Mouse (Mus musculus): ENCODE data around the gene Serpini1.
A peak's percentile ranks its signal among the peaks of the same experiment; 100 is the strongest.

The Serpini1 gene

GRCm38 (mm10) chr3:75557292-75557691 is at the start of gene Serpini1:
Gene Serpini1 (plus strand): TSS chr3:75557547.
- peak; percentile 90 for DNase-seq (ENCODE audit: low spot score)

DNA sequence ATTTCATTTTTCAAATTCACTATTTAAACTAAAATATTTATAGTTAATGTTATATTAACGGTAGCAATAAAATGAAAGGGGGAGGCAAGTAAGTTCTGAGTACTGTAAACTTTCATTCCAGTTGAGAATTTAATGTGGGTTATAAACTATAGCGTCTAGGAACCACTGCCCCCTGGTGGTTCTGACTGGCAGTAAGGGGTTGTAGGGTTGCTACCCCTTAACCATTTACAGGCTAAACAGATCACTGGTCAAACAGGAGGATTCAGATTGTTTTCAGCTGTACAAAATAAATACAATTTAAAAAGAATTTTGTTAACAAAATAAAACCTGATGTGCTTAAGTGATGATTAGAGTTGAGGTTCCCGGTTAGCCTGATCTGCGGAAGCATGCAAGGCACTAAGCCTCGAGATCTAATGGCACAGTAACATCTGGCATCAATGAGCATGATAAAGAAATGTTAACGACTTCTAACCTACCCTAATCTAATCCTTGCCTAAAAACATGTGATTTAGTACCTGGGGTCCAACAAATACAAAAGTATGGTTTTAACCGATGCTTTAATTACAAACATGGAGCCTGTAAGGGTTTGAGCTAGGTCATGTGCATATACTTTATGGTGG is 39.6 kb upstream of the Serpini1 start:
- peak; percentile 7 for DNase-seq (ENCODE audit: low spot score)

- no peak for DNase-seq (ENCODE audit: low spot score)
These were observed 36.0 kb upstream of the Serpini1 start for GRCm38 (mm10) chr3:75521314-75521713.

DNA sequence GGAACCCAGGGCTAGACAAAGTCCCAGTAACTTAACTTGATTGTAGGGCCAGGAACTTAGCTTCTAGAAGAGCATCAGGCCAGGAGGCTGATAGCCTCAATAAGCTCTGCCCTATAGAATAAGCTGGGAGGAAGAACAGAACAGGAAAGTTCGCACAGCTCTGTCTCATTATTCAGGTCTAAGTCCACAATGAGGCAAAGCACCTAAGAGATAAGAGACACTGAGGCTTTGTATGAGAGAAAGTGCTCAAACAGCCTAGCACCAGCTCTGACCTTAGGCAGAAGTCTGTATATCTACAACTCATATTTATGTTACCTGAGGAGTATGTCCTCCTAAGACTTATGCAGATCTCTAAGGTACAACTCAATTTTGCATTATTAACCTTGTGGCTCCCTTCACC is 34.8 kb upstream of the Serpini1 start:
- DNase-seq (ENCODE audit: low spot score): no peak

DNA sequence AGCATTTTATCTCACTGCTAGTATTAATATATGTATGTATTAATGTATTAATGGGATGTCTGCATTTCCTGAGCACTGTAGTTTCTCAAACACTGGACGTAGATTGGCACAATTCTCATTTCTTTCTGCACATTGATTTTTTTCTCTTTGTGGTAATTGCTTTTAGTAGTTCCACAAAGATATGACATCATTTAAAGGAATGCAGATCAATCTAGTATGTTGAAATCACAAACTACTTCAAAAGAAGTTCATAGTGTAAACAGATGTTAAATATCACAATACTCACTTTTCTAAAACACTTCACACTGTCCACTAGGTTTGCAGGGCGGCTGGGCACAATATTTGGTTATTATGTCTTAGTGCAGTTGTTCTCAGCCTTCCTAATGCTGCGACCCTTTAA is 26.3 kb upstream of the Serpini1 start:
- no peak for DNase-seq (ENCODE audit: low spot score)

- no peak for DNase-seq (ENCODE audit: low spot score)
These were observed 23.1 kb upstream of the Serpini1 start for GRCm38 (mm10) chr3:75534045-75534834.

DNA sequence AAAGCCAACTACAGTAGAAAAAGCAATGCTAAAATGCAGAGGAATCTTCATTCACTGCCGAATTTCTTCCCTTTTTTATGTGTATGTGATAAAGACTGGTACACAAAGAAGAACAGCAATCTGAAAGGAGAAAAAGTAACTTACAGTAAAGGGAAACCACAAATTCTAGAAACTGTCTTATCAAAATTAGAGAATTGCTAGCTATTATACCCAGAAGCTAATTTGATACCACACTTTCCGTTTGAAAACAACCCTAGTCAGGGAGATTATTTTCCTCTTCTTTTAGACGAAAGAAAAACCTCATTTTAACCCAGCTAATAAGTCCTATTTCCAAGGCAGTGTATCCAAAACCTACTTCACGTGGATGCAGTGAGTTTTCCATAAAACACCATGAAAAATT is 16.1 kb upstream of the Serpini1 start:
- no peak for DNase-seq (ENCODE audit: low spot score)

DNA sequence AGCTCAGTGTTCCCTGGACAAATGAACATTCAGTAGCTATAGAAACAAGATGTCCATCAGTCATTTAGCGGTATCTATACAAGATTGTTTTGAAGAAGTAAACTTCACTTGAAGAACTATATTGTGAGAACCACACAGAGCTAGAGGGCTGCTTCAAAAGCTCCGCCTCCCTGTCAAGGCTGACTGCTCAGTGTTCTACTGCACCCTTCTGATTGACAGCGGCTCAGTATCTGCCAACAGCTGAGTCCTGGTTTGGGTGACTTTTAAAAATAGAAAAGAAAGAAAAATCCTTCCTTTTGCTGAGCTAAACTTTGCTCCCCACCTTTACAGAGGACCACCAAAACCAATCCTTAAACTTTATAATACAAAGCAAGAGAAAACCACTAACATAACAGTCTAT is 14.5 kb upstream of the Serpini1 start:
- no peak for DNase-seq (ENCODE audit: low spot score)

GRCm38 (mm10) chr3:75544287-75544686 is 13.1 kb upstream of the Serpini1 start:
- DNase-seq (ENCODE audit: low spot score): no peak

DNA sequence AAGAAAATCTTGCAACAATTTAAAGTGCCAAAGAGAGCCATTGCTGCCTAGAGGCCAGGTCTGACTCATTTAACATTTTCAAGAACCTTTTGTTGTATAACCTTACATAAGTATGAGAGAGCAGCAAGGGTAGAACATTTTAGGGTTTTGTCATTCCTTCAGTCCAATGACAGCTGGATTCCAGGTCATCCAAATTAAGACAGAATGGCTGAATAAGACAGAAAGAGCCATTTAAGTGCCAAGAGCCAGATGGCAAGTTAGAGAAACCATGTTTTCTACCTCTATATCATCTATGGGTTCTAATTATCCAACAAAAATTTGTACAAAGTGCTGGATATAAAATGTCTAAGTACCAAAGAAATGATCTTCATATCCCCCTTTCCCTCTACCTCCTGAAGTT is 6.1 kb upstream of the Serpini1 start:
- DNase-seq (ENCODE audit: low spot score): no peak

DNA sequence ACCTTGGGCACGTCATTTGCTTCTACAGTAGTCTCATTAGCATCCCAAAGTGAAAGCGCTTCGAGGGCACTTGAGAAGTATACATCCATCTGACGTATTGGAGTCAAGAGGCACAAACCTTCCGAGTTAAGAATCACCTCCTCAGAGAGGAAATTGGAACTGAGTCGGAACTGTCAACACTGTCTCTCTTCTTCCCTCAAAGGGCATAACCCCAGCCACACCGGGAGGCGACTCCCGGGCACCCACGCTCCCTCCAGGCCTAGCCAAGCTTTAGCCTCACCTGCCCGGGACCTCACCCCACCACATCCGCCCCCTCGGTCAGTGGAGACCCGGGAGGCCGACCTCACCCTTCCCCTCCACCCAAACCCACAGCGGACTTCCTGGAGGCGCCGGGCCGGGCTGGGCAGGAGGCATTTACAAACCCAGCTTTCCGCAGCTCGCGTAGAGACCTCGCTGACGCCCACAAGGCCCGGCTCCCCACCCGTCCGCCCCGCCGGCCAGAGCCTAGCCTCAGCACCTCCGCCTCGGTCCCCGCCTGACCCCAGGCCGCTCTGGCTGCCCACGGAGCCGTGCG is 1.1 kb upstream of the Serpini1 start:
- no peak for DNase-seq (ENCODE audit: low spot score)

DNA sequence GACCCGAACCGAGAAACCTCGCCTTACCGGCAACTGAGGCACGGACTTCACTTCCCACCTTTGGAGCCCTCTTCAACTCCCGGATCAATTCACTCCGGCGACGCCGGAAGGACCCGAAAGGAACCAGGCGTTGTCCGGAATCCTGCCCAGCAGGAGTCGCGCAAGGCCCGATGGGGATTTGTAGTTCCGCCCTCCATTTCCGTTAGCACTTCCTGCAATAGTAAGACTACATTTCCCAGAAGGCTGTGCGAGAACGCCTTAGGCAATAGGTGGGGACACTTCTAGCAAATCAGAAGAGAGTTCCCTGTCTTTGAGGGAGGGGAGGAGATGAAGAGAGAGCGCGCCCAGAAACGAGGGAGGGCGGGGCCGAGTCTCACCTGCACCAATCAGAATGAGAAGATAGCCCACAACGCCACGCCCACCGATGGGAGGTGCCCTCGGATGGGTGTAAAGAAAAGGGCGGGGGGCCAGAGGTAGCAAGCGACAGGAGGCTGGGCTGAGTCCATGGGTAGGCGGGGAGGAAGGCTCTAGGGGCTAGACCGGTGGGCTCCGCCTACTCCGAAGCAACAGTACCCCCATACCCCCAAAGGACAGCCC is 554 bp upstream of the Serpini1 start, which contains the start of gene Pdcd10:
TSS of gene Pdcd10 (minus strand) at position 162 of the 597 bp plus-strand sequence.
- peak; percentile 100 for DNase-seq (ENCODE audit: low spot score)

DNA sequence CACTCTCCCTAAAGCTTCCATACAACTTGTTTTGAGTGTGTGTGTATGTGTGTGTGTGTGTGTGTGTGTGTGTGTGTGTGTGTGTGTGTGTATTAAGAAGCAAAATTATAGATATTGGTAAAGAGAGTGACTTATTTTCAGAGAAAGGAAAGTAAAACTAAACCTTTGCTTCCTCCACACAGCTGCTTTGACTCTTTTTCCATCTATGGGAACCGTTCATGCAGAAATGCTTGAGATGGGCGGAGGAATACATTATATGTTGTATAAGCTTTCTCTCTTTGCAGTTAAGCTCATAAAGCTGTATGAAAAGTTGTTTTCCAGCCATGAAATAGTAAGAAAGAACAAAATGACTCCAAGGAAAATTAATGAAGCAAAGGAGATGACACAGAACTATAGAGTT is 16.7 kb downstream of the Serpini1 start:
- no peak for DNase-seq (ENCODE audit: low spot score)

GRCm38 (mm10) chr3:75575582-75575981 is 18.2 kb downstream of the Serpini1 start:
- DNase-seq (ENCODE audit: low spot score): no peak

GRCm38 (mm10) chr3:75579352-75579751 is 22.0 kb downstream of the Serpini1 start:
- no peak for DNase-seq (ENCODE audit: low spot score)

GRCm38 (mm10) chr3:75583293-75583692 is 25.9 kb downstream of the Serpini1 start:
- DNase-seq (ENCODE audit: low spot score): no peak

- DNase-seq (ENCODE audit: low spot score): peak; percentile 32
These were observed 27.6 kb downstream of the Serpini1 start for GRCm38 (mm10) chr3:75584898-75585297.

DNA sequence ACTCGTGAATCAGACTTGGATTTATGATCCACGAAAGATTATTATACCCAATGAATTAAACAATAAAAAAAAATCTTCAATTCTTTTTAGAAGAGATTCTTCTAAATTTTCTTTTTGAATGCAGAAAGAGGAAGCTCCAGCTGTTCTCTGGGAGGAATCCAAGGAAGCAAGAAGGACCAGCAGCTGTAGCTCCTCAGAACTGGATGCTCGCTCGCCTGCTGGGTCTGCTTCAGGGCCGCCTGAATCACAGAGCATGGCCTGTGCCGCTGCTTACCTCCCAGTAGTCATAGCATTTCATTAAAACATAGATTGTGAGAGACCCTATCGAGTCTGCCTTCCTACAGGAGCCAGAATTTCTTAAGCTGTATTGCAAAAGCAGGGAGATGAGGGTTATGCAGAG is 53.7 kb downstream of the Serpini1 start:
- no peak for DNase-seq (ENCODE audit: low spot score)

DNA sequence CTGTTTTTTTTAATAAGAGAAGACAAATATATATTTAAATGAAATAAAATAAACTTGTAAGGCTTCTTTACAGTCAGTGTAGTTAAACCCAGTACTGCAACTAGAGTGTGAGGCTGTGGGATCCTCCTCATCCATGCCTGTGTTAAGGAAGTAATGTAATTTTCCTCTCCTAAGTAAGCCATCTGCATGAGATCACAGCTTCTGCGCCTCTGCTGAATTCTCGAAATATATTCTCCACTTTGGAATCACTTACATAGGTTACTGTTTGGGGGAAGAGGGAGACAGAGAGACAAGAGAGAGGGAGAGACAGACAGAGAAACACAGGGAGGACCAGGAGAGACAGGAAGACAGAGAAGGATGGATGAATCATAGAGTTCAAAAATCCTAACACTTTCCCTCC is 67.3 kb downstream of the Serpini1 start:
- DNase-seq (ENCODE audit: low spot score): no peak

DNA sequence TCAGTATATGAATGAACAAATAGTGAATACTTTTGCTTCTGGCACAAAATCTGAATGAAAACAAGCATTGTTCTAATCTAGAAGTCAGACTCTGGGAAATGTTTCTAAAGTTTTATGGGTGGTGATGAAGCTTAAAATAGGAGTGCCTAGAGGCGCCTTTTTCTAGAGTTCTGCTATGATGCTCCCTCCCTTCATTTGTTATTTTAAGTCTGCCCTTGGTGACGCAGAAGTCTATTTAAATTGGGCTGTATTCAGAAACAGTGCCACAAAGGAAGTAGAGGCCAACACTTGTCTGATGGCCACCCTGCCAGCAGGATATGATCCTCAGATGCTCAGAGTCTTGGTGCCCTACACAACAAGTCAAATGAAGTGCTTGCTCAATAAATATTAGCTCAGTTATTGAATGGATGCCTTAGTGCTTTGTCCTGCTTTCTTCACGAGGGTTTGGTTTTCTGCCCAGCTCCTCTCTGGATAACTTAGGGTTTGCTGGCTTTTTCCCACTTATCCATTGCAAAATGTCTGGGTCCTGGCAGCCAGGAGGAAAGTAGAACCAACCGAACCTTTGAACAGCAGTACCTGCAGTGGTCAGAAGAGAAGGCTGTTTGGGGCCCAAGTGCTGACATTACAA is 73.8 kb downstream of the Serpini1 start:
- no peak for DNase-seq (ENCODE audit: low spot score)

GRCm38 (mm10) chr3:75633221-75633620 is 75.9 kb downstream of the Serpini1 start:
- DNase-seq (ENCODE audit: low spot score): no peak

GRCm38 (mm10) chr3:75633635-75634034 is 76.3 kb downstream of the Serpini1 start:
- no peak for DNase-seq (ENCODE audit: low spot score)
